Mouse (Mus musculus) heart, adult 2 months (tissue): Measurements from ENCODE around the gene Atg2a. TPM values are rescaled to one million over a fixed set of nuclear protein-coding genes. Genes with fewer than 3 reads are reported as not detected.

Experiments used
- DNase-seq, 2 experiments: peaks; one replicate each; pipeline ENCODE4 v3.0.0; 2021
- H3K27ac ChIP-seq: fragments of 200-600 bp; 2 replicates; pipeline ENCODE4 v1.8.1; 2022
- H3K27me3 ChIP-seq: fragments of 200-500 bp; 2 replicates; pipeline ENCODE4 v1.6.1; 2012; ENCODE audit warnings: mild to moderate bottlenecking, low read length, inconsistent platforms, mixed read lengths; ENCODE audit not compliant: control insufficient read depth, insufficient read depth
- H3K36me3 ChIP-seq: fragments of 200-500 bp; 2 replicates; pipeline ENCODE4 v1.6.1; 2012; ENCODE audit warnings: low read length, inconsistent platforms; ENCODE audit not compliant: control insufficient read depth, insufficient read depth
- H3K4me1 ChIP-seq: fragments of 200-500 bp; 2 replicates; pipeline ENCODE4 v1.6.1; 2011; ENCODE audit warnings: low read length; ENCODE audit not compliant: control insufficient read depth, insufficient read depth
- H3K4me3 ChIP-seq: fragments of 200-600 bp; 2 replicates; pipeline ENCODE4 v1.8.1; 2022
- H3K79me2 ChIP-seq: fragments of 200-500 bp; replicated peaks from 2 replicates; pipeline ENCODE4 v1.6.1; 2012; ENCODE audit warnings: mild to moderate bottlenecking, inconsistent platforms, low read length, moderate library complexity, mixed read lengths; ENCODE audit not compliant: control insufficient read depth, insufficient read depth
- H3K9ac ChIP-seq: fragments of 200-500 bp; 2 replicates; pipeline ENCODE4 v1.6.1; 2012; ENCODE audit warnings: low read depth, mild to moderate bottlenecking, control low read depth, inconsistent platforms, low read length, mixed read lengths
- CTCF ChIP-seq: fragments of 200-600 bp; IDR thresholded peaks from 2 replicates; pipeline ENCODE4 v1.8.1; 2022; ENCODE audit warnings: antibody characterized with exemption, mild to moderate bottlenecking, moderate library complexity
- EP300 ChIP-seq: fragments of 200-500 bp; IDR thresholded peaks from 2 replicates; pipeline ENCODE4 v1.6.1; 2011; ENCODE audit warnings: low read depth, low read length, control low read depth; ENCODE audit not compliant: insufficient read depth
- POLR2A ChIP-seq: fragments of 200-500 bp; IDR thresholded peaks from 2 replicates; pipeline ENCODE4 v1.6.1; 2011; ENCODE audit warnings: mild to moderate bottlenecking, low read depth, low read length, control low read depth; ENCODE audit not compliant: insufficient read depth
- WGBS: fragments of 180-500 bp; shearing (Covaris S2); methylation state at CpG from one replicate; pipeline ENCODE4 v1.1.7; 2018; 5-methylcytosine and 5-hydroxymethylcytosine counted together
- intact Hi-C: fragments of 180-260 bp; cut with DNase I; formaldehyde crosslinking; loops from one replicate; pipeline ENCODE4 v1.15.1; 2025
- polyA plus RNA-seq: library from polyadenylated mRNA; depleted of rRNA; stranded (reverse); fragments of >200 nt; gene quantifications from 2 replicates; pipeline ENCODE4 v1.2.3, GENCODE M21; 2012
- total RNA-seq, 2 experiments: library from RNA; stranded (reverse); gene quantifications; 2 replicates each; pipeline ENCODE4 v1.2.3; 2021

Atg2a gene
- total and polyA plus RNA-seq, 3 experiments, result 20.5 to 26.3 (median 24.5) TPM

- H3K27me3 ChIP-seq, result no peaks in the 10 kb centered on the region
- H3K4me3 ChIP-seq, result peak overlapping the region; percentile 92; the same call in 1 of the 2 replicates
- TF ChIP-seq EP300, result no peak
- no peak for TF ChIP-seq CTCF
- no peak for TF ChIP-seq POLR2A
- H3K27ac ChIP-seq, result peak overlapping the region; percentile 98
- peaks cover 40% of the 10 kb centered on the region for H3K4me1 ChIP-seq
- H3K9ac ChIP-seq, result 0 out of 2 replicates have a peak overlapping the region, but pooled peaks have one; percentile 14
- H3K79me2 ChIP-seq, result peaks cover 3% of the 10 kb centered on the region
- WGBS, result 63% methylated on average over 14 of the region's 14 CpGs
- intact Hi-C loops, result no loop called here
- peaks cover 55% of the 10 kb centered on the region for H3K36me3 ChIP-seq
- no peak for DNase-seq
Measured at GRCm38 (mm10) chr19:6281122-6282020, 39.9 kb downstream of the Atg2a start.

DNA sequence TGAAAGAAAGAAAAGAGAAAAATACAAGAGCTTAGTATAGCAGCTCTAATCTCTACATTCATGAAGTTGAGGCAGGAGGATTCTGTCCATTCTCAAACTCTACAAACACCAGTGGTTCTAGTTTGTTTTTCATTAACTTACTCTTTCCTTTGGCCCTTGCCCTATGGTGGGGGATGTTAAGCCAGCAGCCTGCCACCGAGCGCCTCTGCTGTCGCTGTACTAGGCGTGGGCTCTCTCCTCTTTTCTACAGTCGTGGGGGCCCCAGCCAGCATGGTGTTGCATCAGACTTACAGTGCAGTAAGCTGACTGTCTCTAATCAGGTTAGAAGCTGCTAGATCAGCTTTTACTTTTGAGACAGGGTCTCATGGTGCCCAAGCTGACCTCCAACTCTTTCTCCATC is 41.5 kb downstream of the Atg2a start:
- H3K27ac ChIP-seq, result peak overlapping the region; percentile 91; the same call in 1 of the 2 replicates
- H3K4me1 ChIP-seq, result peaks cover 52% of the 10 kb centered on the region
- intact Hi-C loops, result no loop called here
- H3K79me2 ChIP-seq, result peaks cover 3% of the 10 kb centered on the region
- peaks cover 68% of the 10 kb centered on the region for H3K36me3 ChIP-seq
- TF ChIP-seq EP300, result no peak
- TF ChIP-seq CTCF, result no peak
- WGBS, result 59% methylated on average over 5 of the region's 5 CpGs
- H3K9ac ChIP-seq, result no peak overlapping the region; the same call in 1 of the 2 replicates
- no peaks in the 10 kb centered on the region for H3K27me3 ChIP-seq
- no peak for DNase-seq
- H3K4me3 ChIP-seq, result no peak overlapping the region

DNA sequence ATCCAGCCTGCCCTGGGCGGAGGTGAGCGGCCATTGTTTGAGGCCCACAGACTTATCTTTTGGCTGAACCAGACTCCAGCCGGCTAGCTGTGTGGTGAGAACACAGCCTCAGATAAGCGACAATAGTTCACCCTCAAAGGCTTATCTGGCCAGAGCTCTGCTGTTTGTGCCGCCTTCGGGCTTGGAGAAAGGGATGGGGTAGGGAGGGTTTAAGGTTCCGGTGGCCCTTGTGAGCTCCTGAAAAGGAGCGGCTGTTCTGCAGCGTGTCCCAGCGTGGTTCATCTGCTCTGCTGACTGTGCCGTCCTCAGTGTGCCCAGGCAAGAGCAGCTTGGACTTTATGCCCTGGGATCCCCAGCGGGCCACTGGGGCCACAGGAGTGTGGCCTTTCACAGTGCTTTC is 43.0 kb downstream of the Atg2a start:
- intact Hi-C loops, result no loop called here
- peak overlapping the region; percentile 9; the same call in 1 of the 2 replicates for H3K4me3 ChIP-seq
- peaks cover 2% of the 10 kb centered on the region for H3K79me2 ChIP-seq
- peak overlapping the region; percentile 52 for H3K9ac ChIP-seq
- H3K27ac ChIP-seq, result peak overlapping the region; percentile 91
- TF ChIP-seq EP300, result 0 out of 2 replicates have a peak, but pooled peaks have one; percentile 54
- TF ChIP-seq CTCF, result no peak
- TF ChIP-seq POLR2A, result peak; percentile 44; the same call in 1 of the 2 replicates
- peaks cover 74% of the 10 kb centered on the region for H3K36me3 ChIP-seq
- H3K27me3 ChIP-seq, result no peaks in the 10 kb centered on the region
- WGBS, result 24% methylated on average over 12 of the region's 12 CpGs
- DNase-seq, result peak in 1 of 2 experiments; percentile 62
- H3K4me1 ChIP-seq, result peaks cover 56% of the 10 kb centered on the region

DNA sequence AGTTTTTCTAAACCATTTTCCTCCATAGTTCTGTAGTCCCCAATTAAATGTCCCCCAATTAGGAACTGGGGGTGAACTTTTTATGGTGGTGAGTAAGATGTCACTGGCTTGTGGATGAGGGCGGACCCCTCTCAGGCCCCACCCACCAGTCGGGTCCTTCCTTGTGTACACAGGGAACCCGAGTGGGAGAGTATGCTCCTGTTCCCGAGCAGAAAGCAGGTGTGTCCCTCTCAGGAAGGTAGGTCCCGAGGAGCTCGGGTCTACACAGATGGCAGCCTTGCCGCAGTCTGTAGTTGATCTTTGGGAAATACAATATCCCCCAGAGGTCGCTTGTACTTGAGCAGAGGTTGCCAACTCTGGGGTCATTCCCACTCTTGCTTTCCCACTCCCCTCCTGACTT is 43.8 kb downstream of the Atg2a start:
- WGBS, result 42% methylated on average over 8 of the region's 8 CpGs
- H3K27me3 ChIP-seq, result no peaks in the 10 kb centered on the region
- H3K27ac ChIP-seq, result peak overlapping the region; percentile 91
- peaks cover 8% of the 10 kb centered on the region for H3K79me2 ChIP-seq
- H3K9ac ChIP-seq, result no peak overlapping the region; the same call in 1 of the 2 replicates
- peak overlapping the region; percentile 25; the same call in 1 of the 2 replicates for H3K4me3 ChIP-seq
- no peak for DNase-seq
- H3K36me3 ChIP-seq, result peaks cover 78% of the 10 kb centered on the region
- TF ChIP-seq POLR2A, result no peak
- no peak for TF ChIP-seq CTCF
- no peak for TF ChIP-seq EP300
- intact Hi-C loops, result no loop called here
- peaks cover 60% of the 10 kb centered on the region for H3K4me1 ChIP-seq

GRCm38 (mm10) chr19:6285632-6286433 is 44.4 kb downstream of the Atg2a start:
- intact Hi-C loops, result no loop called here
- no peak for DNase-seq
- Histone ChIP-seq H3K9ac (peak overlapping the region; percentile 55), H3K27ac (peak overlapping the region; percentile 91), H3K4me3 (peak overlapping the region; percentile 28), H3K79me2 (peaks cover 8% of the 10 kb centered on the region), H3K4me1 (peaks cover 59% of the 10 kb centered on the region), H3K36me3 (peaks cover 75% of the 10 kb centered on the region), H3K27me3 (no peaks in the 10 kb centered on the region)
- 19% methylated on average over 7 of the region's 7 CpGs for WGBS
- no peak for TF ChIP-seq CTCF
- peak; percentile 65; the same call in 1 of the 2 replicates for TF ChIP-seq EP300
